Mouse (Mus musculus) midbrain, postnatal 0 days (tissue): ENCODE measurements at regions not wholly inside any gene's neighbourhood (a gene's known extent, or its start where the extent isn't known, plus 50 kb on each side); places are given as distances from the start of the nearest gene placed in this dataset.

Source experiments
- ATAC-seq: fragments of 200-750 bp; cut with Nextera tagmentation; 2 replicates; pipeline ENCODE4 v1.8.0; 2017; ENCODE audit warnings: moderate number of reproducible peaks, mild to moderate bottlenecking, moderate TSS enrichment, moderate library complexity; ENCODE audit not compliant: low FRiP score
- DNase-seq: peaks from one replicate; pipeline ENCODE4 v3.0.0-alpha.2; 2015; ENCODE audit warnings: low spot score
- H3K27ac ChIP-seq: fragments of 300-500 bp; sonication (generic); 2 replicates; pipeline ENCODE4 v1.5.1; 2014; ENCODE audit warnings: low read depth, mild to moderate bottlenecking, low read length, mixed read lengths
- H3K27me3 ChIP-seq: fragments of 300-500 bp; sonication (generic); 2 replicates; pipeline ENCODE4 v1.6.1; 2014; ENCODE audit warnings: low read length, control low read depth, mixed read lengths; ENCODE audit not compliant: insufficient read depth
- H3K36me3 ChIP-seq: fragments of 300-500 bp; sonication (generic); 2 replicates; pipeline ENCODE4 v1.6.1; 2014; ENCODE audit warnings: low read length, control low read depth, mixed read lengths; ENCODE audit not compliant: insufficient read depth
- H3K4me1 ChIP-seq: fragments of 300-500 bp; sonication (generic); 2 replicates; pipeline ENCODE4 v1.6.1; 2014; ENCODE audit warnings: mild to moderate bottlenecking, control low read depth, antibody characterized with exemption, low read length, mixed read lengths; ENCODE audit not compliant: insufficient read depth
- H3K4me2 ChIP-seq: fragments of 300-500 bp; sonication (generic); 2 replicates; pipeline ENCODE4 v1.6.1; 2014; ENCODE audit warnings: low read depth, mild to moderate bottlenecking, low read length, mixed read lengths; ENCODE audit not compliant: poor library complexity, severe bottlenecking
- H3K4me3 ChIP-seq: fragments of 300-500 bp; sonication (generic); 2 replicates; pipeline ENCODE4 v1.5.1; 2014; ENCODE audit warnings: low read depth, mild to moderate bottlenecking, low read length, moderate library complexity
- H3K9ac ChIP-seq: fragments of 300-500 bp; sonication (generic); replicated peaks from 2 replicates; pipeline ENCODE4 v1.6.1; 2014; ENCODE audit warnings: mild to moderate bottlenecking, low read length, moderate library complexity, mixed read lengths; ENCODE audit not compliant: poor library complexity, severe bottlenecking
- H3K9me3 ChIP-seq: fragments of 300-500 bp; sonication (generic); 2 replicates; pipeline ENCODE4 v1.6.1; 2016; ENCODE audit warnings: low read length, control low read depth
- CTCF ChIP-seq: IDR thresholded peaks from 2 replicates; pipeline ENCODE4 v1.5.1; 2016; ENCODE audit warnings: antibody characterized with exemption, mild to moderate bottlenecking
- WGBS: fragments of 180-500 bp; shearing (Covaris S2); extraction: QIAGEN DNeasy Blood & Tissue Kit; methylation state at CpG from one replicate; pipeline ENCODE4 v1.1.7; 2014; 5-methylcytosine and 5-hydroxymethylcytosine counted together

GRCm38 (mm10) chr2:179291046-179291563 lies 151.1 kb upstream of the Cdh4 start:
- TF ChIP-seq CTCF, result no peak
- Histone ChIP-seq H3K4me2 (no peak overlapping the region), H3K36me3 (no peaks in the 10 kb centered on the region), H3K27me3 (no peaks in the 10 kb centered on the region; the same call in 1 of the 2 replicates), H3K27ac (no peak overlapping the region), H3K4me3 (no peak overlapping the region), H3K4me1 (peaks cover 13% of the 10 kb centered on the region), H3K9ac (no peak overlapping the region), H3K9me3 (no peaks in the 10 kb centered on the region)
- WGBS, result 81% methylated on average over 1 of the region's 1 CpGs
- ATAC-seq (no peak), DNase-seq (no peak)

GRCm38 (mm10) chr2:179291958-179292357 lies 150.3 kb upstream of the Cdh4 start:
- H3K4me3 ChIP-seq, result no peak overlapping the region
- no peak overlapping the region for H3K27ac ChIP-seq
- no peak overlapping the region for H3K9ac ChIP-seq
- no peaks in the 10 kb centered on the region; the same call in 1 of the 2 replicates for H3K27me3 ChIP-seq
- no peak overlapping the region for H3K4me2 ChIP-seq
- no peaks in the 10 kb centered on the region for H3K36me3 ChIP-seq
- TF ChIP-seq CTCF, result no peak
- WGBS, result 52% methylated on average over 8 of the region's 8 CpGs
- H3K9me3 ChIP-seq, result no peaks in the 10 kb centered on the region
- ATAC-seq (no peak), DNase-seq (no peak)
- H3K4me1 ChIP-seq, result peaks cover 16% of the 10 kb centered on the region

GRCm38 (mm10) chr2:179292566-179292965 lies 149.7 kb upstream of the Cdh4 start:
- no peak for ATAC-seq
- H3K27ac ChIP-seq, result no peak overlapping the region
- peak; percentile 30; the same call in 1 of the 2 replicates for TF ChIP-seq CTCF
- H3K4me3 ChIP-seq, result no peak overlapping the region
- H3K36me3 ChIP-seq, result no peaks in the 10 kb centered on the region
- WGBS, result 41% methylated on average over 4 of the region's 4 CpGs
- H3K4me2 ChIP-seq, result no peak overlapping the region
- DNase-seq, result no peak
- H3K9me3 ChIP-seq, result no peaks in the 10 kb centered on the region
- H3K4me1 ChIP-seq, result peaks cover 20% of the 10 kb centered on the region
- H3K9ac ChIP-seq, result no peak overlapping the region
- H3K27me3 ChIP-seq, result no peaks in the 10 kb centered on the region; the same call in 1 of the 2 replicates

GRCm38 (mm10) chr2:179293114-179293513 lies 149.1 kb upstream of the Cdh4 start:
- WGBS, result 37% methylated on average over 8 of the region's 8 CpGs
- peaks cover 20% of the 10 kb centered on the region for H3K4me1 ChIP-seq
- DNase-seq, result no peak
- H3K27me3 ChIP-seq, result no peaks in the 10 kb centered on the region; the same call in 1 of the 2 replicates
- H3K4me2 ChIP-seq, result no peak overlapping the region
- H3K4me3 ChIP-seq, result no peak overlapping the region
- no peak for TF ChIP-seq CTCF
- H3K27ac ChIP-seq, result no peak overlapping the region
- H3K9me3 ChIP-seq, result no peaks in the 10 kb centered on the region
- no peak for ATAC-seq
- H3K9ac ChIP-seq, result no peak overlapping the region
- no peaks in the 10 kb centered on the region for H3K36me3 ChIP-seq

- no peak overlapping the region for H3K4me3 ChIP-seq
- no peak for ATAC-seq
- 0 out of 2 replicates have a peak overlapping the region, but pooled peaks have one; percentile 18 for H3K27ac ChIP-seq
- no peaks in the 10 kb centered on the region; the same call in 1 of the 2 replicates for H3K27me3 ChIP-seq
- no peaks in the 10 kb centered on the region for H3K36me3 ChIP-seq
- H3K4me1 ChIP-seq, result peaks cover 18% of the 10 kb centered on the region; the same call in 1 of the 2 replicates
- no peak for TF ChIP-seq CTCF
- H3K9me3 ChIP-seq, result no peaks in the 10 kb centered on the region
- DNase-seq, result no peak
- WGBS, result 6% methylated on average over 9 of the region's 9 CpGs
- H3K9ac ChIP-seq, result no peak overlapping the region
- H3K4me2 ChIP-seq, result no peak overlapping the region
Measured at GRCm38 (mm10) chr2:179297057-179297456, 145.2 kb upstream of the Cdh4 start.

GRCm38 (mm10) chr2:179303765-179304164 lies 138.5 kb upstream of the Cdh4 start:
- 49% methylated on average over 8 of the region's 8 CpGs for WGBS
- ATAC-seq (no peak), DNase-seq (no peak)
- peaks cover 14% of the 10 kb centered on the region for H3K4me1 ChIP-seq
- H3K27ac ChIP-seq, result no peak overlapping the region
- no peaks in the 10 kb centered on the region for H3K27me3 ChIP-seq
- no peaks in the 10 kb centered on the region for H3K9me3 ChIP-seq
- no peak for TF ChIP-seq CTCF
- H3K4me2 ChIP-seq, result no peak overlapping the region
- H3K9ac ChIP-seq, result no peak overlapping the region
- H3K4me3 ChIP-seq, result no peak overlapping the region
- H3K36me3 ChIP-seq, result no peaks in the 10 kb centered on the region
